Mouse (Mus musculus) fat pad, adult 2 months (tissue): ENCODE measurements around the gene Tspan8.

Experiments
- DNase-seq: peaks from one replicate; pipeline ENCODE4 v3.0.0-alpha.2; 2011; ENCODE audit warnings: low read depth, low spot score; ENCODE audit errors: extremely low read depth

Tspan8 gene

GRCm38 (mm10) chr10:115830726-115831125 lies 14.1 kb downstream of the Tspan8 start:
- DNase-seq: no peak

- no peak for DNase-seq
Observed at GRCm38 (mm10) chr10:115834017-115834416, 17.4 kb downstream of the Tspan8 start.

GRCm38 (mm10) chr10:115846930-115847329 lies 30.3 kb downstream of the Tspan8 start:
- no peak for DNase-seq

- no peak for DNase-seq
Observed at GRCm38 (mm10) chr10:115848511-115848910, 31.9 kb downstream of the Tspan8 start.

- DNase-seq: no peak
Observed at GRCm38 (mm10) chr10:115860210-115860880, 43.7 kb downstream of the Tspan8 start.

GRCm38 (mm10) chr10:115861967-115862366 lies 45.3 kb downstream of the Tspan8 start:
- DNase-seq: no peak

GRCm38 (mm10) chr10:115882757-115883156 lies 66.1 kb downstream of the Tspan8 start:
- no peak for DNase-seq

GRCm38 (mm10) chr10:115891924-115892323 lies 75.3 kb downstream of the Tspan8 start:
- DNase-seq: no peak

- DNase-seq: peak; percentile 10
Observed at GRCm38 (mm10) chr10:115892973-115893372, 76.3 kb downstream of the Tspan8 start.

- no peak for DNase-seq
Observed at GRCm38 (mm10) chr10:115894045-115894444, 77.4 kb downstream of the Tspan8 start.

GRCm38 (mm10) chr10:115896764-115897163 lies 80.1 kb downstream of the Tspan8 start:
- no peak for DNase-seq

GRCm38 (mm10) chr10:115897235-115897634 lies 80.6 kb downstream of the Tspan8 start:
- DNase-seq: peak; percentile 8
